Mouse (Mus musculus) CD4-positive, CD25-positive, alpha-beta regulatory T cell, adult 9 weeks (primary cell): ENCODE results near the gene Fam160b1. TPM values are rescaled to one million over a fixed set of nuclear protein-coding genes. Genes with fewer than 3 reads are reported as not detected.

Experiments
- polyA plus RNA-seq: library from polyadenylated mRNA; unstranded; fragments of 100-300 nt; shearing (Covaris generic); gene quantifications from one replicate; pipeline ENCODE4 v1.2.1, GENCODE M21; 2017

The Fam160b1 gene
- 4.4 TPM for polyA plus RNA-seq

DNA sequence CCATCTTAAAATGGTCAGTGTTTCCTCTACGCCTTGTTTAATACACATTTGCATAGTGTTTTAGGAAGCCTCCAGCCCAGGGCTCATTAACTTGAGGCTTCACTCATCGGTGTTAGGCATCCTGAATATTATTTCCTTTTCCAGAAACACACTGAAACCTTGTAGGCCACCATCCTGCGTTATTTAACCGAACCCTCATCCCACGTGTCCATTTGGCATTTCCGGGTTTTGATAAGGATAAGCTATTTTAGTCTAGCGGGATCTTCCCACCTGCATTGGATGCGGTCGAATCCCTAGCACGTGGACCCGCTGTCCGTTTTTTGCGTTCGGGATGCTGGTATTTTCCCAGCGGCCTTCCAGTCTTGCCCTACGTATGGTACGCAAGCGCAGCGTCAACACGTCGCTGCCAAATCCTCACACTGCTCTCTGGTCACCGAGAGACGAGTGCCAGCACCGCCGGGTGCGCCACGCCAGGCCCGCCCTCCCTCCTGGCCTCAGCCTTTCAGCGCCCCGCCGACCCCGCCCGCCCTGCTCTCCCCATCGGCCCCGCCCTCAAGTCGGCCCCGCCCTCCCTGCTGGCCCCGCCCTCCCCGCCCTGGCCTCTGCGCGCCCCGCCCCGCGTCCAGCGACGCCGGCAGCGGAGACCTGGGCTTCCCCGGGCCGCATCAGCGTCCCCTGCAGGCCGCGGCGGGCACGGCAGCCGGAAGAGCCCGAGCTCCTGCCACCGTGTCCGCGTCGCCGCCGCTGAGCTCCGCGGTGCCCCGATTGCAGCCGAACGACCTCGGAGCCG is at the start of gene Fam160b1:
Gene Fam160b1 (plus strand): TSS at position 340 of the 790 bp plus-strand sequence.

DNA sequence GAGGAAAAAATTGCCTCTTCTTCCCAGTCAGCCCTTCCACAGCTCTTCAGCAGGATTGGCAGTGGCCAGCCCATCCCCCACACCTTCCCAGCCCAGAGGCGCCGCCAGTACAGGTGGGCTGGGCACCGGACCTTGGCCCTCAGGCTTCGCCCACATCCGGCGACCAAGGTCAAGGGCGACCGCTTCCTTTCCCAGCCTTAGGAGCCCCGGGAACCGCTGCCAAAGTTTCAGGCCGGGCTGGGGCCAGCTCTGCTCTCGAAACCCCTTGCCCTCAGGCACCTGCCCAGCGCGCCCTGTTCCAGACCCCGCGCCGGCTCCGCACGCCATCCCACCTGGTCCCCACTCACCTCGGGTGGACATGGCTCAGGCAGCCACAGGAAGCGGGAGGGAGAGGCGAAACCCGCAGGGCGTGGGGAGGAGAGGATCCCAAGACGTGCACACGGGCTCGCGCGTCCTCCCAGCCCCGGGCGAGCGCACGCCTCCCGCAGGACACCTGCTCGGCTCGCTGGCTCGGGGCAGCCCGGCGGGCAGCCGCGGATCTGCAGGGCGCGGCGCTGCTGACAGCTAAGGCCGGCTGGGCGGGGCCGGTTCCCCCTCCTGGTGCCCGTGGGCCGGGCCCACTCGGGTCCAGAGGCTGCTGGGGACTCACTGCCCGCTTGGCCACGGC is 46.0 kb upstream of the Fam160b1 start, which contains the start of gene Ablim1:
Gene Ablim1 (minus strand): TSS at position 574 of the 667 bp plus-strand sequence.

Other genes starting within 250 kb of the Fam160b1 start
- 719 TPM for gene Ablim1, start 45.8 kb upstream of the Fam160b1 start, polyA plus RNA-seq
- gene Trub1, start 92.2 kb downstream of the Fam160b1 start, polyA plus RNA-seq, result 19.6 TPM